Mouse (Mus musculus) ES-CJ7 (cell line): Measurements from ENCODE around the gene Kif3a.

Experiments
- DNase-seq: peaks from one replicate; pipeline ENCODE4 v3.0.0; 2011; ENCODE audit warnings: low read depth, low spot score

Kif3a gene

GRCm38 (mm10) chr11:53567224-53568014, at the start of gene Kif3a:
Kif3a (plus strand) TSS chr11:53567379.
- DNase-seq: peak; percentile 97

GRCm38 (mm10) chr11:53518759-53519158, 48.4 kb upstream of the Kif3a start:
- no peak for DNase-seq

GRCm38 (mm10) chr11:53519207-53520121, 47.7 kb upstream of the Kif3a start, which contains the start of gene Sept8:
Sept8 (plus strand) TSS chr11:53519257.
- DNase-seq: peak; percentile 55

GRCm38 (mm10) chr11:53520122-53520978, 46.8 kb upstream of the Kif3a start:
- DNase-seq: peak; percentile 45

GRCm38 (mm10) chr11:53521120-53521820, 45.9 kb upstream of the Kif3a start:
- DNase-seq: no peak

- no peak for DNase-seq
Measured at GRCm38 (mm10) chr11:53521821-53522131, 45.4 kb upstream of the Kif3a start.

- DNase-seq: no peak
Measured at GRCm38 (mm10) chr11:53522362-53522761, 44.8 kb upstream of the Kif3a start.

- no peak for DNase-seq
Measured at GRCm38 (mm10) chr11:53522930-53523329, 44.2 kb upstream of the Kif3a start.

GRCm38 (mm10) chr11:53523545-53524405, 43.4 kb upstream of the Kif3a start:
- no peak for DNase-seq

GRCm38 (mm10) chr11:53524905-53525304, 42.3 kb upstream of the Kif3a start:
- DNase-seq: peak; percentile 80

- peak; percentile 73 for DNase-seq
Measured at GRCm38 (mm10) chr11:53525461-53525860, 41.7 kb upstream of the Kif3a start.

- no peak for DNase-seq
Measured at GRCm38 (mm10) chr11:53528397-53529252, 38.6 kb upstream of the Kif3a start.

- no peak for DNase-seq
Measured at GRCm38 (mm10) chr11:53529253-53529557, 38.0 kb upstream of the Kif3a start.

- no peak for DNase-seq
Measured at GRCm38 (mm10) chr11:53530001-53530400, 37.2 kb upstream of the Kif3a start.

- DNase-seq: no peak
Measured at GRCm38 (mm10) chr11:53531578-53532230, 35.5 kb upstream of the Kif3a start.

- no peak for DNase-seq
Measured at GRCm38 (mm10) chr11:53532231-53532620, 35.0 kb upstream of the Kif3a start.

- DNase-seq: no peak
Measured at GRCm38 (mm10) chr11:53539002-53539491, 28.1 kb upstream of the Kif3a start.

- no peak for DNase-seq
Measured at GRCm38 (mm10) chr11:53540394-53540793, 26.8 kb upstream of the Kif3a start.

GRCm38 (mm10) chr11:53541222-53541621, 26.0 kb upstream of the Kif3a start:
- no peak for DNase-seq
